Mouse (Mus musculus): ENCODE measurements around the gene Mfsd12. TPM values are rescaled to one million over a fixed set of nuclear protein-coding genes. Genes with fewer than 3 reads are reported as not detected.
A peak's percentile ranks its signal among the peaks of the same experiment; 100 is the strongest.

The Mfsd12 gene
- polyA plus RNA-seq, 1 experiment: 14.3 TPM

GRCm38 (mm10) chr10:81383802-81384604 lies 26.7 kb downstream of the Mfsd12 start, which contains the start of the genes Dohh and Gm48551:
Gene Dohh, plus strand, starts transcription at chr10:81384428.
Gene Gm48551, plus strand, starts transcription at chr10:81384466.
- 6% methylated on average over 54 of the region's 54 CpGs for WGBS
- peak within 1 kb of the TSS; percentile 54 for H3K27ac ChIP-seq (ENCODE audit: control insufficient read depth, insufficient read depth, low read depth, low read length, poor library complexity)
- H3K4me3 ChIP-seq (replicated peaks; ENCODE audit: control insufficient read depth, low read depth, low read length): peak within 1 kb of the TSS; percentile 83
- H3K4me1 ChIP-seq (ENCODE audit: control insufficient read depth, insufficient read depth, low read length): peaks cover 4% of the 10 kb centered on the region
- TF ChIP-seq POLR2A (IDR thresholded peaks at IDR 0.05; ENCODE audit: borderline replicate concordance, control insufficient read depth, low read depth, low read length) (peak; percentile 98), CTCF (IDR thresholded peaks at IDR 0.05; ENCODE audit: control insufficient read depth, insufficient read depth, low read length) (no peak)

DNA sequence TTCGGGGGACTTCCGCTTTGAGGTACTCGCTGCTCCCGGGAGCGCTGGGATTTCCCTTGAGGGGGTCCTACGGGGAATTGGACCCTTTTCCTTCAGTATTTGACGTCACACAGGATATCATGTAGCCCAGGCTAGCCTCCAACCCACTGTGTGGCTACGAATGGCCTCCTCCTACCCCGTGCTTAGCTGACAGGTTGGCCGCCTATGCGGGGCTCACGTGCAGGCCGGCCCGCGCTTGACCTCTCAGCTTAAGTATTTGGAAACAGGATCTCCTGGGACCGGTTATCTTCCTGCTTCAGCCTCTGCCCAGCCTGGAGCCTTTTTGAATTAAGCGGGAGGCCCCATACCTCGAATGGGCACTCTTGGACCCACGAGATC lies 27.3 kb downstream of the Mfsd12 start:
- Histone ChIP-seq H3K4me3 (replicated peaks; ENCODE audit: control insufficient read depth, low read depth, low read length) (peak overlapping the region; percentile 83), H3K27ac (ENCODE audit: control insufficient read depth, insufficient read depth, low read depth, low read length, poor library complexity) (peak overlapping the region; percentile 54), H3K4me1 (ENCODE audit: control insufficient read depth, insufficient read depth, low read length) (peaks cover 4% of the 10 kb centered on the region)
- no peak for TF ChIP-seq POLR2A (IDR thresholded peaks at IDR 0.05; ENCODE audit: borderline replicate concordance, control insufficient read depth, low read depth, low read length)
- under 1% methylated on average over 19 of the region's 19 CpGs for WGBS

- H3K4me3 ChIP-seq (replicated peaks; ENCODE audit: control insufficient read depth, low read depth, low read length): no peak overlapping the region
- no peak overlapping the region for H3K27ac ChIP-seq (ENCODE audit: control insufficient read depth, insufficient read depth, low read depth, low read length, poor library complexity)
- no peak for TF ChIP-seq CTCF (IDR thresholded peaks at IDR 0.05; ENCODE audit: control insufficient read depth, insufficient read depth, low read length)
- no peak for TF ChIP-seq POLR2A (IDR thresholded peaks at IDR 0.05; ENCODE audit: borderline replicate concordance, control insufficient read depth, low read depth, low read length)
- H3K4me1 ChIP-seq (ENCODE audit: control insufficient read depth, insufficient read depth, low read length): peaks cover 3% of the 10 kb centered on the region
- 75% methylated on average over 22 of the region's 22 CpGs for WGBS
These were observed 28.5 kb downstream of the Mfsd12 start for GRCm38 (mm10) chr10:81385603-81386306.

GRCm38 (mm10) chr10:81387716-81388115 lies 30.4 kb downstream of the Mfsd12 start:
- H3K4me3 ChIP-seq (replicated peaks; ENCODE audit: control insufficient read depth, low read depth, low read length): no peak overlapping the region
- 90% methylated on average over 20 of the region's 20 CpGs for WGBS
- TF ChIP-seq CTCF (IDR thresholded peaks at IDR 0.05; ENCODE audit: control insufficient read depth, insufficient read depth, low read length): no peak
- TF ChIP-seq POLR2A (IDR thresholded peaks at IDR 0.05; ENCODE audit: borderline replicate concordance, control insufficient read depth, low read depth, low read length): no peak
- peaks cover 5% of the 10 kb centered on the region for H3K4me1 ChIP-seq (ENCODE audit: control insufficient read depth, insufficient read depth, low read length)
- H3K27ac ChIP-seq (ENCODE audit: control insufficient read depth, insufficient read depth, low read depth, low read length, poor library complexity): no peak overlapping the region; the same call in 1 of the 2 replicates

DNA sequence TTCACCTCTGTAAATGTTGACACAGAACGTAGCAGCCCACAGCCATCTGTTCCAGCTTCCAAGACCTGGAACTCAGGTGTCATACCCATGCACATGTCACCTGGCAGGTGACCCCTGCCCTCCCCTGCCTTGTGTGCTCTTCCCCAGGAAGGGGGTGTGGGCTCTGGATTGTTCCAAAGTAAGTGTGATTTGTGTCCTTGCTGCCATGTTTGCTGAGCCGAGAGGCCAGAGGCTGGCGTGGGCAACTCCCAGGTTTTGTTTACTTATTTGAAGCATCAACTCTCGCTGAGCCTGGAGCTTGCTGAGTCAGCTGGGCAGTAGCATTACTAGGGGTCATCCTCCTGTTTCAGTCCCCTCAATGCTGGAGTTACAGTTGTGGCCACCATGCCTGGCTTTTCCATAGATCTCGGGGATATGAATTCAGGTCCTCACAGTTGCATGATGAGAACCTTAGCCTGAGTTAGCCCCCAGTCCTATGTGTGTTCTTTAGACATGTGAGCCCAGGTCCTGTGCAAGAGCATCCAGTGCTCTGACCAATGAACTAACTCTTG lies 31.3 kb downstream of the Mfsd12 start, which contains the start of gene Gm48552:
Gene Gm48552, plus strand, starts transcription at position 501 of the 551 bp plus-strand sequence.
- TF ChIP-seq POLR2A (IDR thresholded peaks at IDR 0.05; ENCODE audit: borderline replicate concordance, control insufficient read depth, low read depth, low read length) (no peak), CTCF (IDR thresholded peaks at IDR 0.05; ENCODE audit: control insufficient read depth, insufficient read depth, low read length) (no peak)
- H3K4me1 ChIP-seq (ENCODE audit: control insufficient read depth, insufficient read depth, low read length): peaks cover 5% of the 10 kb centered on the region
- 82% methylated on average over 5 of the region's 5 CpGs for WGBS
- no peak within 1 kb of the TSS for H3K27ac ChIP-seq (ENCODE audit: control insufficient read depth, insufficient read depth, low read depth, low read length, poor library complexity)
- H3K4me3 ChIP-seq (replicated peaks; ENCODE audit: control insufficient read depth, low read depth, low read length): no peak within 1 kb of the TSS

GRCm38 (mm10) chr10:81389373-81389772 lies 32.1 kb downstream of the Mfsd12 start:
- TF ChIP-seq CTCF (IDR thresholded peaks at IDR 0.05; ENCODE audit: control insufficient read depth, insufficient read depth, low read length): no peak
- no peak for TF ChIP-seq POLR2A (IDR thresholded peaks at IDR 0.05; ENCODE audit: borderline replicate concordance, control insufficient read depth, low read depth, low read length)
- WGBS: 70% methylated on average over 3 of the region's 3 CpGs
- Histone ChIP-seq H3K27ac (ENCODE audit: control insufficient read depth, insufficient read depth, low read depth, low read length, poor library complexity) (no peak overlapping the region), H3K4me3 (replicated peaks; ENCODE audit: control insufficient read depth, low read depth, low read length) (no peak overlapping the region), H3K4me1 (ENCODE audit: control insufficient read depth, insufficient read depth, low read length) (peaks cover 7% of the 10 kb centered on the region)

GRCm38 (mm10) chr10:81389801-81390677 lies 32.7 kb downstream of the Mfsd12 start:
- 53% methylated on average over 23 of the region's 23 CpGs for WGBS
- Histone ChIP-seq H3K4me3 (replicated peaks; ENCODE audit: control insufficient read depth, low read depth, low read length) (no peak overlapping the region), H3K4me1 (ENCODE audit: control insufficient read depth, insufficient read depth, low read length) (peaks cover 5% of the 10 kb centered on the region), H3K27ac (ENCODE audit: control insufficient read depth, insufficient read depth, low read depth, low read length, poor library complexity) (no peak overlapping the region)
- TF ChIP-seq CTCF (IDR thresholded peaks at IDR 0.05; ENCODE audit: control insufficient read depth, insufficient read depth, low read length): peak; percentile 93
- TF ChIP-seq POLR2A (IDR thresholded peaks at IDR 0.05; ENCODE audit: borderline replicate concordance, control insufficient read depth, low read depth, low read length): no peak

Measured in bone marrow, adult 2 months (tissue).